Mouse (Mus musculus): ENCODE results near the gene Tdpoz4. TPM values are rescaled to one million over a fixed set of nuclear protein-coding genes. Genes with fewer than 3 reads are reported as not detected.

The Tdpoz4 gene
- not detected in 2 replicates for polyA plus RNA-seq (2012; rRNA removed)

DNA sequence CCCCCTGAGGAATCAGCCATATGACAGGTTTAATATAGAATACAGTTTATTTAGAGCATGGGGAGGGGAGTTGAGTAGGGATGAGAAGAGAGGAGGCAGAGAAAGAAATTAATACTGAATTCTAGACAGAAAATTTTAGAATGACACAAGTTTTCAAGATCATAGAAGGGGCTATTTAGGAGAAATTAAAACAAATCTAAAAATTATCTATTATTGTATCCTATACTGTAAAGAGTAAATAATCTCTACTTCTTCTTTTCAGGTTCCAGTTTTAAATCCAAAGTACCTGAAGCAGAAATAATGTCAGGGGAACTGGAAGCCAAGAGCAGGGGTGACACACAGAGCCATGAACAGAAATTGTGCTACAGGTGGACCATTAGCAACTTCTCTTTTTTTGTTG is at the start of gene Tdpoz4:
Gene Tdpoz4, plus strand, starts transcription at position 301 of the 400 bp plus-strand sequence.

DNA sequence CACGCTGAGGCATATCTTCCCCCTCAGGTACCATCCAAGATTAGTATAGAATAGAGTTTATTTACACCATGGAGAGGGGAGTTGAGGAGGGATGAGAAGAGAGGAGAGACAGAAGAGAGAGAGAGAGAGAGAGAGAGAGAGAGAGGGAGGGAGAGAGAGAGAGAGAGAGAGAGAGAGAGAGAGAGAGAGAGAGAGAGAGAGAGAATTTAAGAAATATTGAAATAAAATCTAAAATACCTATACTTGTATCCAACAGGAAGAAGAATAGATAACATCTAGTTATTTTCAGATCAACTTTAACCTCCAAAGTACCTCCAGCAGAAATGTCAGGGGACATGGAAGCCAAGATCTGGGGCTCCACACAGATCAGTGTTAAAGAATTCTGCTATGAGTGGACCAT is 23.5 kb upstream of the Tdpoz4 start, which contains the start of gene Gm5773:
Gene Gm5773, plus strand, starts transcription at position 301 of the 400 bp plus-strand sequence.

GRCm38 (mm10) chr3:93825720-93826119 is 29.5 kb downstream of the Tdpoz4 start, which contains the start of gene Tdpoz3:
Tdpoz3 (plus strand) TSS chr3:93826020.

Other genes starting within 250 kb of the Tdpoz4 start
- gene S100a10, start 241.3 kb upstream of the Tdpoz4 start, polyA plus RNA-seq (2012; rRNA removed): 70.9 and 138 TPM in 2 replicates
- gene Tdpoz2, start 143.7 kb upstream of the Tdpoz4 start, polyA plus RNA-seq (2012; rRNA removed): not detected in 2 replicates
- not detected in 2 replicates for gene Tdpoz1, start 120.1 kb upstream of the Tdpoz4 start, polyA plus RNA-seq (2012; rRNA removed)
- not detected in 2 replicates for gene Gm37596, start 103.3 kb upstream of the Tdpoz4 start, polyA plus RNA-seq (2012; rRNA removed)
- not detected in 2 replicates for gene Gm5773, start 23.4 kb upstream of the Tdpoz4 start, polyA plus RNA-seq (2012; rRNA removed)
- not detected in 2 replicates for gene Tdpoz3, start 29.6 kb downstream of the Tdpoz4 start, polyA plus RNA-seq (2012; rRNA removed)
- not detected in 2 replicates for gene Gm9117, start 147.1 kb downstream of the Tdpoz4 start, polyA plus RNA-seq (2012; rRNA removed)
- not detected in 2 replicates for gene Tdpoz5, start 164.9 kb downstream of the Tdpoz4 start, polyA plus RNA-seq (2012; rRNA removed)